Mouse (Mus musculus) cerebellum, adult 2 months (tissue): ENCODE measurements around the gene Hdac1.

Experiments used
- CTCF ChIP-seq: fragments of 200-500 bp; IDR thresholded peaks from 2 replicates; pipeline ENCODE4 v1.5.1; 2011; ENCODE audit warnings: low read depth, mild to moderate bottlenecking, control low read depth, low read length, moderate library complexity, borderline replicate concordance; ENCODE audit not compliant: insufficient read depth
- POLR2A ChIP-seq: fragments of 200-500 bp; IDR thresholded peaks from 2 replicates; pipeline ENCODE4 v1.6.1; 2011; ENCODE audit warnings: low read length, control low read depth, borderline replicate concordance; ENCODE audit not compliant: insufficient read depth

GRCm38 (mm10) chr4:129578466-129578865, 36.0 kb upstream of the Hdac1 start, which contains the start of gene Fam167b:
- TF ChIP-seq POLR2A, result no peak
- TF ChIP-seq CTCF, result no peak
